Mouse (Mus musculus) G1E-ER4 (cell line): Measurements from ENCODE around the gene Pdhx. TPM values are rescaled to one million over a fixed set of nuclear protein-coding genes. Genes with fewer than 3 reads are reported as not detected.

ENCODE experiments used
- GATA1 ChIP-seq: IDR thresholded peaks from one replicate; pipeline ENCODE4 v1.8.0; 2012; ENCODE audit warnings: low read length, inconsistent platforms
- polyA plus RNA-seq: library from polyadenylated mRNA; stranded (reverse); fragments of >175 nt; gene quantifications from 2 replicates; pipeline ENCODE4 v1.2.3, GENCODE M21; 2012

The Pdhx gene
- 3.7 and 4.2 TPM in 2 replicates for polyA plus RNA-seq

- no peak for TF ChIP-seq GATA1
Measured at GRCm38 (mm10) chr2:103073219-103073982, at the start of gene Pdhx, which contains the start of gene Apip. TSS of gene Pdhx (minus strand) at chr2:103073513. TSS of gene Apip (plus strand) at chr2:103073675.

GRCm38 (mm10) chr2:103119197-103119854 lies 46.0 kb upstream of the Pdhx start:
- TF ChIP-seq GATA1 = peak; percentile 37

- TF ChIP-seq GATA1 = no peak
Measured at GRCm38 (mm10) chr2:103118324-103119196, 45.2 kb upstream of the Pdhx start.

GRCm38 (mm10) chr2:103117212-103117611 lies 43.9 kb upstream of the Pdhx start:
- TF ChIP-seq GATA1 = no peak

GRCm38 (mm10) chr2:103111669-103112068 lies 38.4 kb upstream of the Pdhx start:
- TF ChIP-seq GATA1 = no peak

- TF ChIP-seq GATA1 = no peak
Measured at GRCm38 (mm10) chr2:103106172-103106571, 32.9 kb upstream of the Pdhx start.

- TF ChIP-seq GATA1 = no peak
Measured at GRCm38 (mm10) chr2:103102595-103102994, 29.3 kb upstream of the Pdhx start.

- TF ChIP-seq GATA1 = no peak
Measured at GRCm38 (mm10) chr2:103089521-103089920, 16.2 kb upstream of the Pdhx start.

GRCm38 (mm10) chr2:103088099-103088498 lies 14.8 kb upstream of the Pdhx start:
- TF ChIP-seq GATA1 = no peak

GRCm38 (mm10) chr2:103086432-103086831 lies 13.1 kb upstream of the Pdhx start:
- no peak for TF ChIP-seq GATA1

- TF ChIP-seq GATA1 = no peak
Measured at GRCm38 (mm10) chr2:103085633-103086032, 12.3 kb upstream of the Pdhx start.

GRCm38 (mm10) chr2:103084451-103084850 lies 11.1 kb upstream of the Pdhx start:
- no peak for TF ChIP-seq GATA1

GRCm38 (mm10) chr2:103082853-103083252 lies 9.5 kb upstream of the Pdhx start:
- TF ChIP-seq GATA1 = no peak

GRCm38 (mm10) chr2:103081706-103082105 lies 8.4 kb upstream of the Pdhx start:
- no peak for TF ChIP-seq GATA1

GRCm38 (mm10) chr2:103081117-103081516 lies 7.8 kb upstream of the Pdhx start:
- no peak for TF ChIP-seq GATA1

GRCm38 (mm10) chr2:103070586-103070985 lies 2.7 kb downstream of the Pdhx start:
- TF ChIP-seq GATA1 = no peak
